Comparison of ENCODE assay signal across 8 mouse cellular contexts in genomic region chr10:45806984-45807827, GRCm38 (mm10).
DNase-seq lines count a peak whose midpoint lies in the region; ATAC-seq lines count a peak whose summit lies in the region.
"Had no signal": no experiment of that assay in that cellular context is flagged by ENCODE, and none has a peak within 500 bp of the region (broad histone marks: within the 10 kb centered on the region; RNA-seq: fewer than 3 reads in every experiment).

No protein-coding gene starts in this region.

- ATAC-seq in embryonic facial prominence, embryonic 11.5 days (replicated peaks; ENCODE audit: insufficient number of reproducible peaks, low FRiP score, low TSS enrichment, low read depth) = peak; percentile 76
- ATAC-seq in hindbrain, embryonic 11.5 days (ENCODE audit: low FRiP score) = peak; percentile 53; the same call in 1 of the 2 replicates
- no peak for ATAC-seq in megakaryocyte progenitor cell, adult 5-6 weeks (replicated peaks; ENCODE audit: poor library complexity)

- peak; percentile 87 for DNase-seq in embryonic facial prominence, embryonic 11.5 days (ENCODE audit: low spot score)
- peak; percentile 44 for DNase-seq in hindbrain, embryonic 11.5 days (ENCODE audit: low spot score)
- DNase-seq in layer of hippocampus, adult 18-20 months (ENCODE audit: low spot score in 2 of 2) = peak; percentile 35 to 75
- peak; percentile 48 for DNase-seq in neural tube, embryonic 10.5 days (ENCODE audit: extremely low spot score, low spot score)
- DNase-seq in heart, postnatal 14 days = no peak
- DNase-seq in heart, postnatal 4 days = no peak

- H3K9ac ChIP-seq in embryonic facial prominence, embryonic 11.5 days (replicated peaks; ENCODE audit: low read length) = no peak overlapping the region
- H3K9ac ChIP-seq in hindbrain, embryonic 11.5 days (ENCODE audit: low read depth, low read length) = no peak overlapping the region

- H3K4me3 ChIP-seq in embryonic facial prominence, embryonic 11.5 days (ENCODE audit: low read depth, low read length) = no peak overlapping the region
- no peak overlapping the region for H3K4me3 ChIP-seq in hindbrain, embryonic 11.5 days (ENCODE audit: low read depth, low read length)
- H3K4me3 ChIP-seq: megakaryocyte, embryonic 14.5 days had no signal

- H3K27me3 ChIP-seq in embryonic facial prominence, embryonic 11.5 days (ENCODE audit: control insufficient read depth, insufficient read depth, low read length) = no peaks in the 10 kb centered on the region
- H3K27me3 ChIP-seq in hindbrain, embryonic 11.5 days (ENCODE audit: control insufficient read depth, insufficient read depth, low read length) = no peaks in the 10 kb centered on the region
- H3K27me3 ChIP-seq: megakaryocyte, embryonic 14.5 days had no signal

- H3K4me2 ChIP-seq in embryonic facial prominence, embryonic 11.5 days (ENCODE audit: low read depth, low read length) = peak overlapping the region; percentile 1; the same call in 1 of the 2 replicates
- H3K4me2 ChIP-seq in hindbrain, embryonic 11.5 days (replicated peaks; ENCODE audit: low read depth, low read length) = no peak overlapping the region

- 17% methylated on average over 18 of the region's 18 CpGs for WGBS in embryonic facial prominence, embryonic 11.5 days
- WGBS in hindbrain, embryonic 11.5 days = 36% methylated on average over 18 of the region's 18 CpGs

- intact Hi-C loops in heart, postnatal 14 days (cut with DNase I) = loop anchor here (10.0 kb wide), 1 partner anchor 422 kb away; no protein-coding TSS in a partner anchor

- no peaks in the 10 kb centered on the region for H3K36me3 ChIP-seq in embryonic facial prominence, embryonic 11.5 days (replicated peaks; ENCODE audit: control insufficient read depth, insufficient read depth, low read depth, low read length)
- H3K36me3 ChIP-seq in hindbrain, embryonic 11.5 days (ENCODE audit: control insufficient read depth, insufficient read depth, low read length) = no peaks in the 10 kb centered on the region

- peak overlapping the region; percentile 36; the same call in 1 of the 2 replicates for H3K27ac ChIP-seq in embryonic facial prominence, embryonic 11.5 days (replicated peaks; ENCODE audit: low read depth, low read length)
- H3K27ac ChIP-seq in hindbrain, embryonic 11.5 days (ENCODE audit: low read depth, low read length) = no peak overlapping the region

- H3K4me1 ChIP-seq in embryonic facial prominence, embryonic 11.5 days (ENCODE audit: control insufficient read depth, insufficient read depth, low read length) = no peaks in the 10 kb centered on the region
- H3K4me1 ChIP-seq in hindbrain, embryonic 11.5 days (replicated peaks; ENCODE audit: control insufficient read depth, insufficient read depth, low read length) = 0 out of 2 replicates have a peak, but pooled peaks cover 2% of the 10 kb centered on the region
- H3K4me1 ChIP-seq: megakaryocyte, embryonic 14.5 days had no signal

- H3K9me3 ChIP-seq in embryonic facial prominence, embryonic 11.5 days (replicated peaks; ENCODE audit: control insufficient read depth, low read length) = no peaks in the 10 kb centered on the region
- H3K9me3 ChIP-seq in hindbrain, embryonic 11.5 days (ENCODE audit: control insufficient read depth, low read length) = no peaks in the 10 kb centered on the region
- H3K9me3 ChIP-seq: megakaryocyte, embryonic 14.5 days had no signal

Comparison
In these comparisons a context has a peak if more than half of its experiments do, and no peak if none do; other contexts are left out.
1. DNase-seq: peak in embryonic facial prominence, embryonic 11.5 days (single experiment), hindbrain, embryonic 11.5 days (single experiment), layer of hippocampus, adult 18-20 months (2 of 2) and neural tube, embryonic 10.5 days (single experiment); none in heart, postnatal 14 days (0 of 2) and heart, postnatal 4 days (single experiment).